Mouse (Mus musculus) testis, adult 2 months (tissue): Measurements from ENCODE around the gene Zbtb17.

Experiments
- CTCF ChIP-seq: fragments of 200-500 bp; IDR thresholded peaks from 2 replicates; pipeline ENCODE4 v1.5.1; 2012; ENCODE audit warnings: low read depth, mild to moderate bottlenecking, inconsistent platforms, low read length, moderate library complexity; ENCODE audit not compliant: control insufficient read depth, insufficient read depth, insufficient replicate concordance
- POLR2A ChIP-seq: fragments of 200-500 bp; IDR thresholded peaks from 2 replicates; pipeline ENCODE4 v1.6.1; 2012; ENCODE audit warnings: low read depth, mild to moderate bottlenecking, inconsistent platforms, low read length, moderate library complexity; ENCODE audit not compliant: control insufficient read depth

DNA sequence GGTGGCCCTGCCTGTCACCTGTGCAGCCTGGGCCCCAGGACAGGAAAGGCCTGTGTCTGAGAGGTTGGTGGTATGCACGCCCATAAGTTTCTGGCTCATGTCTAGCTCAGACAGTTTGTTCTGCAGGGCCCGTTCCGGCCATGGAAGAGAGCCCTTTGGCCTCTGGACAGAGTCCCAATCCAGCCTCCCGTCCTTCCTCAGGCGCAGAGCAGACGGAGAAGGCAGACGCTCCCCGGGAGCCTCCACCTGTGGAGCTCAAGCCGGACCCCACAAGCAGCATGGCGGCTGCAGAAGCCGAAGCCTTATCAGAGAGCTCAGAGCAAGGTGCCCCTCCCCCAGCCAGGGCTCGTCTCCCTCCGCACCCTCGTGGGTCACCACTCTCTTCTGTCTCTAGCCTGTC, 19.0 kb downstream of the Zbtb17 start:
- TF ChIP-seq POLR2A (no peak), CTCF (no peak)
